Mouse (Mus musculus): Measurements from ENCODE around the gene Auh.

DNA sequence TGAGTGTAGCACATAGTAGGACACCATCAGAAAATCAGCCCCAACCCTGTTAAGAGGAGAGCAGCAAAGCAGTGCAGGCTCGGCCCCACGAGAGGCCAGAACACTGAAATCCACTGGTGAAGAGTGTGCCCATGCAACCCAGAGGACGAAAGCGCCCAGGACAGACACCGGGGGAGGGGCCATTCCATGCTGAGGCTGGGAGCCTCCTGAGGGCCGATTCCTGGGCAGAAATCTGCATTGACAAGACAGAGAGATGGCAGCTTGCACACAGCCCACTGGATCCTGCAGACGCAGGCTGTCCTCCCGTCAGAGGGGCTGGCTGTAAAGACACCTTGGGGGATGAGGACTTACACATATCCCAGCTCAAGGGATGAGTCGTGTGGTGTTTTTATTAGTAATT, 104.7 kb downstream of the Auh start:
- TF ChIP-seq CTCF (conservative IDR thresholded peaks at IDR 0.05; ENCODE audit: insufficient read depth, insufficient read length, low read depth, low read length) (no peak), POLR2A (IDR thresholded peaks at IDR 0.05; ENCODE audit: low read depth, low read length) (no peak)
